Mouse (Mus musculus): ENCODE results near the gene Wasf2. TPM values are rescaled to one million over a fixed set of nuclear protein-coding genes. Genes with fewer than 3 reads are reported as not detected.

The Wasf2 gene
- polyA plus RNA-seq, 1 experiment from 2014 or later = 18.5 TPM

- Histone ChIP-seq H3K9ac (replicated peaks; ENCODE audit: low read depth, low read length) (no peak overlapping the region), H3K27ac (ENCODE audit: low read depth, low read length) (no peak overlapping the region), H3K4me2 (ENCODE audit: low read depth, low read length) (no peak overlapping the region), H3K27me3 (ENCODE audit: control insufficient read depth, insufficient read depth, low read length) (peaks cover 13% of the 10 kb centered on the region), H3K4me3 (ENCODE audit: low read depth, low read length) (no peak overlapping the region), H3K4me1 (ENCODE audit: control insufficient read depth, insufficient read depth, low read length) (peaks cover 8% of the 10 kb centered on the region), H3K9me3 (ENCODE audit: control insufficient read depth, low read length) (no peaks in the 10 kb centered on the region), H3K36me3 (ENCODE audit: control insufficient read depth, insufficient read depth, low read length) (no peaks in the 10 kb centered on the region)
- ATAC-seq (ENCODE audit: low read depth) = no peak
- WGBS = 2% methylated on average over 5 of the region's 5 CpGs
Observed at GRCm38 (mm10) chr4:133217641-133218040, 87.3 kb downstream of the Wasf2 start.

GRCm38 (mm10) chr4:133218745-133219144, 88.4 kb downstream of the Wasf2 start:
- WGBS = 94% methylated on average over 3 of the region's 3 CpGs
- H3K27ac ChIP-seq (ENCODE audit: low read depth, low read length) = no peak overlapping the region
- no peaks in the 10 kb centered on the region for H3K4me1 ChIP-seq (ENCODE audit: control insufficient read depth, insufficient read depth, low read length)
- no peaks in the 10 kb centered on the region for H3K9me3 ChIP-seq (ENCODE audit: control insufficient read depth, low read length)
- H3K4me2 ChIP-seq (ENCODE audit: low read depth, low read length) = no peak overlapping the region
- H3K27me3 ChIP-seq (ENCODE audit: control insufficient read depth, insufficient read depth, low read length) = peaks cover 9% of the 10 kb centered on the region; the same call in 1 of the 2 replicates
- H3K9ac ChIP-seq (replicated peaks; ENCODE audit: low read depth, low read length) = no peak overlapping the region
- H3K4me3 ChIP-seq (ENCODE audit: low read depth, low read length) = no peak overlapping the region
- no peaks in the 10 kb centered on the region for H3K36me3 ChIP-seq (ENCODE audit: control insufficient read depth, insufficient read depth, low read length)
- no peak for ATAC-seq (ENCODE audit: low read depth)

- 0 out of 2 replicates have a peak, but pooled peaks cover 9% of the 10 kb centered on the region for H3K27me3 ChIP-seq (ENCODE audit: control insufficient read depth, insufficient read depth, low read length)
- no peak for ATAC-seq (ENCODE audit: low read depth)
- peak overlapping the region; percentile 44 for H3K4me2 ChIP-seq (ENCODE audit: low read depth, low read length)
Observed at GRCm38 (mm10) chr4:133220656-133221055, 90.4 kb downstream of the Wasf2 start.

GRCm38 (mm10) chr4:133221701-133222100, 91.4 kb downstream of the Wasf2 start:
- Histone ChIP-seq H3K4me3 (ENCODE audit: low read depth, low read length) (no peak overlapping the region), H3K4me2 (ENCODE audit: low read depth, low read length) (no peak overlapping the region), H3K9me3 (ENCODE audit: control insufficient read depth, low read length) (no peaks in the 10 kb centered on the region), H3K4me1 (ENCODE audit: control insufficient read depth, insufficient read depth, low read length) (no peaks in the 10 kb centered on the region), H3K36me3 (ENCODE audit: control insufficient read depth, insufficient read depth, low read length) (no peaks in the 10 kb centered on the region), H3K27me3 (ENCODE audit: control insufficient read depth, insufficient read depth, low read length) (0 out of 2 replicates have a peak, but pooled peaks cover 9% of the 10 kb centered on the region), H3K27ac (ENCODE audit: low read depth, low read length) (no peak overlapping the region), H3K9ac (replicated peaks; ENCODE audit: low read depth, low read length) (no peak overlapping the region)
- 82% methylated on average over 8 of the region's 8 CpGs for WGBS
- ATAC-seq (ENCODE audit: low read depth) = no peak

More at GRCm38 (mm10) chr4:133220656-133221055, 90.4 kb downstream of the Wasf2 start:
- peak overlapping the region; percentile 24 for H3K4me3 ChIP-seq (ENCODE audit: low read depth, low read length)
- H3K9ac ChIP-seq (replicated peaks; ENCODE audit: low read depth, low read length) = peak overlapping the region; percentile 34
- WGBS = 2% methylated on average over 25 of the region's 25 CpGs
- H3K27ac ChIP-seq (ENCODE audit: low read depth, low read length) = no peak overlapping the region
- H3K36me3 ChIP-seq (ENCODE audit: control insufficient read depth, insufficient read depth, low read length) = no peaks in the 10 kb centered on the region
- H3K9me3 ChIP-seq (ENCODE audit: control insufficient read depth, low read length) = no peaks in the 10 kb centered on the region
- no peaks in the 10 kb centered on the region for H3K4me1 ChIP-seq (ENCODE audit: control insufficient read depth, insufficient read depth, low read length)

GRCm38 (mm10) chr4:133223875-133224274, 93.6 kb downstream of the Wasf2 start:
- no peaks in the 10 kb centered on the region for H3K9me3 ChIP-seq (ENCODE audit: control insufficient read depth, low read length)
- ATAC-seq (ENCODE audit: low read depth) = no peak
- H3K36me3 ChIP-seq (ENCODE audit: control insufficient read depth, insufficient read depth, low read length) = no peaks in the 10 kb centered on the region
- H3K4me2 ChIP-seq (ENCODE audit: low read depth, low read length) = no peak overlapping the region
- H3K4me3 ChIP-seq (ENCODE audit: low read depth, low read length) = no peak overlapping the region
- 0 out of 2 replicates have a peak, but pooled peaks cover 9% of the 10 kb centered on the region for H3K27me3 ChIP-seq (ENCODE audit: control insufficient read depth, insufficient read depth, low read length)
- no peaks in the 10 kb centered on the region for H3K4me1 ChIP-seq (ENCODE audit: control insufficient read depth, insufficient read depth, low read length)
- H3K9ac ChIP-seq (replicated peaks; ENCODE audit: low read depth, low read length) = no peak overlapping the region
- H3K27ac ChIP-seq (ENCODE audit: low read depth, low read length) = no peak overlapping the region
- 57% methylated on average over 5 of the region's 5 CpGs for WGBS

- WGBS = 71% methylated on average over 10 of the region's 10 CpGs
- Histone ChIP-seq H3K9me3 (ENCODE audit: control insufficient read depth, low read length) (no peaks in the 10 kb centered on the region), H3K36me3 (ENCODE audit: control insufficient read depth, insufficient read depth, low read length) (no peaks in the 10 kb centered on the region), H3K27me3 (ENCODE audit: control insufficient read depth, insufficient read depth, low read length) (0 out of 2 replicates have a peak, but pooled peaks cover 3% of the 10 kb centered on the region), H3K4me2 (ENCODE audit: low read depth, low read length) (no peak overlapping the region), H3K4me3 (ENCODE audit: low read depth, low read length) (no peak overlapping the region), H3K9ac (replicated peaks; ENCODE audit: low read depth, low read length) (no peak overlapping the region), H3K4me1 (ENCODE audit: control insufficient read depth, insufficient read depth, low read length) (no peaks in the 10 kb centered on the region), H3K27ac (ENCODE audit: low read depth, low read length) (no peak overlapping the region)
- no peak for ATAC-seq (ENCODE audit: low read depth)
Observed at GRCm38 (mm10) chr4:133226073-133226472, 95.8 kb downstream of the Wasf2 start.

GRCm38 (mm10) chr4:133227636-133228035, 97.3 kb downstream of the Wasf2 start:
- WGBS = 43% methylated on average over 8 of the region's 8 CpGs
- H3K4me1 ChIP-seq (ENCODE audit: control insufficient read depth, insufficient read depth, low read length) = no peaks in the 10 kb centered on the region
- H3K4me2 ChIP-seq (ENCODE audit: low read depth, low read length) = no peak overlapping the region
- ATAC-seq (ENCODE audit: low read depth) = no peak
- no peak overlapping the region for H3K9ac ChIP-seq (replicated peaks; ENCODE audit: low read depth, low read length)
- no peaks in the 10 kb centered on the region for H3K27me3 ChIP-seq (ENCODE audit: control insufficient read depth, insufficient read depth, low read length)
- no peak overlapping the region for H3K27ac ChIP-seq (ENCODE audit: low read depth, low read length)
- no peaks in the 10 kb centered on the region for H3K36me3 ChIP-seq (ENCODE audit: control insufficient read depth, insufficient read depth, low read length)
- H3K9me3 ChIP-seq (ENCODE audit: control insufficient read depth, low read length) = no peaks in the 10 kb centered on the region
- H3K4me3 ChIP-seq (ENCODE audit: low read depth, low read length) = no peak overlapping the region

- Histone ChIP-seq H3K4me2 (ENCODE audit: low read depth, low read length) (no peak overlapping the region), H3K27ac (ENCODE audit: low read depth, low read length) (no peak overlapping the region), H3K9me3 (ENCODE audit: control insufficient read depth, low read length) (no peaks in the 10 kb centered on the region), H3K4me1 (ENCODE audit: control insufficient read depth, insufficient read depth, low read length) (no peaks in the 10 kb centered on the region), H3K36me3 (ENCODE audit: control insufficient read depth, insufficient read depth, low read length) (no peaks in the 10 kb centered on the region), H3K9ac (replicated peaks; ENCODE audit: low read depth, low read length) (no peak overlapping the region), H3K4me3 (ENCODE audit: low read depth, low read length) (no peak overlapping the region), H3K27me3 (ENCODE audit: control insufficient read depth, insufficient read depth, low read length) (no peaks in the 10 kb centered on the region)
- no peak for ATAC-seq (ENCODE audit: low read depth)
- 58% methylated on average over 8 of the region's 8 CpGs for WGBS
Observed at GRCm38 (mm10) chr4:133229582-133229981, 99.3 kb downstream of the Wasf2 start.

GRCm38 (mm10) chr4:133233285-133233976, 103.1 kb downstream of the Wasf2 start:
- Histone ChIP-seq H3K36me3 (ENCODE audit: control insufficient read depth, insufficient read depth, low read length) (no peaks in the 10 kb centered on the region), H3K4me3 (ENCODE audit: low read depth, low read length) (no peak overlapping the region), H3K4me2 (ENCODE audit: low read depth, low read length) (no peak overlapping the region), H3K27ac (ENCODE audit: low read depth, low read length) (no peak overlapping the region), H3K27me3 (ENCODE audit: control insufficient read depth, insufficient read depth, low read length) (no peaks in the 10 kb centered on the region; the same call in 1 of the 2 replicates), H3K9me3 (ENCODE audit: control insufficient read depth, low read length) (no peaks in the 10 kb centered on the region), H3K9ac (replicated peaks; ENCODE audit: low read depth, low read length) (no peak overlapping the region), H3K4me1 (ENCODE audit: control insufficient read depth, insufficient read depth, low read length) (no peaks in the 10 kb centered on the region)
- ATAC-seq (ENCODE audit: low read depth) = no peak
- 39% methylated on average over 10 of the region's 10 CpGs for WGBS

Data from neural tube, embryonic 14.5 days (tissue).